Mouse (Mus musculus): Measurements from ENCODE around the gene Mthfsl. TPM values are rescaled to one million over a fixed set of nuclear protein-coding genes. Genes with fewer than 3 reads are reported as not detected.
"Not testable (repeated sequence)": the region's sequence is repeated elsewhere in the genome, so short reads cannot be mapped to it uniquely, and the experiment has no call there.

The Mthfsl gene
- polyA plus RNA-seq (2015; fragmentation: Nextera tagmentation; extraction: Ambion mirVana), result 32.4 and 35.1 TPM in 2 replicates

- peak within 1 kb of the TSS; percentile 61 for H3K4me2 ChIP-seq (ENCODE audit: low read depth, low read length)
- H3K4me1 ChIP-seq (ENCODE audit: control insufficient read depth, insufficient read depth, low read length); H3K36me3 ChIP-seq (ENCODE audit: control insufficient read depth, insufficient read depth); H3K9me3 ChIP-seq (replicated peaks; ENCODE audit: control insufficient read depth, low read length); H3K27me3 ChIP-seq (ENCODE audit: control insufficient read depth, insufficient read depth, low read length): not testable (repeated sequence)
- peak; percentile 51 for ATAC-seq (replicated peaks; ENCODE audit: extremely low read depth, insufficient read depth, low FRiP score)
- H3K4me3 ChIP-seq (ENCODE audit: low read length), result peak within 1 kb of the TSS; percentile 44
- H3K9ac ChIP-seq (ENCODE audit: low read length), result peak within 1 kb of the TSS; percentile 34; the same call in 1 of the 2 replicates
- 18% methylated on average over 10 of the region's 12 CpGs for WGBS
- peak within 1 kb of the TSS; percentile 83 for H3K27ac ChIP-seq (ENCODE audit: low read length)
Measured at GRCm38 (mm10) chr9:88719989-88720537, at the start of gene Mthfsl. Gene Mthfsl (minus strand): TSS chr9:88720296.

- not testable (repeated sequence) for H3K4me1 ChIP-seq (ENCODE audit: control insufficient read depth, insufficient read depth, low read length); H3K27me3 ChIP-seq (ENCODE audit: control insufficient read depth, insufficient read depth, low read length); H3K9me3 ChIP-seq (replicated peaks; ENCODE audit: control insufficient read depth, low read length); H3K9ac ChIP-seq (ENCODE audit: low read length); ATAC-seq (replicated peaks; ENCODE audit: extremely low read depth, insufficient read depth, low FRiP score); H3K4me2 ChIP-seq (ENCODE audit: low read depth, low read length); H3K4me3 ChIP-seq (ENCODE audit: low read length); H3K27ac ChIP-seq (ENCODE audit: low read length); H3K36me3 ChIP-seq (ENCODE audit: control insufficient read depth, insufficient read depth)
- 84% methylated on average over 4 of the region's 5 CpGs for WGBS
Measured at GRCm38 (mm10) chr9:88769470-88769869, 49.4 kb upstream of the Mthfsl start.

- H3K4me1 ChIP-seq (ENCODE audit: control insufficient read depth, insufficient read depth, low read length); H3K9me3 ChIP-seq (replicated peaks; ENCODE audit: control insufficient read depth, low read length); H3K36me3 ChIP-seq (ENCODE audit: control insufficient read depth, insufficient read depth); H3K27me3 ChIP-seq (ENCODE audit: control insufficient read depth, insufficient read depth, low read length); H3K9ac ChIP-seq (ENCODE audit: low read length); H3K27ac ChIP-seq (ENCODE audit: low read length); ATAC-seq (replicated peaks; ENCODE audit: extremely low read depth, insufficient read depth, low FRiP score); H3K4me3 ChIP-seq (ENCODE audit: low read length); H3K4me2 ChIP-seq (ENCODE audit: low read depth, low read length): not testable (repeated sequence)
- whole genome bisulfite sequencing, result no CpG with 5 or more reads among the region's 2 CpGs
Measured at GRCm38 (mm10) chr9:88746687-88747086, 26.6 kb upstream of the Mthfsl start.

GRCm38 (mm10) chr9:88746046-88746445 lies 25.9 kb upstream of the Mthfsl start:
- not testable (repeated sequence) for H3K9ac ChIP-seq (ENCODE audit: low read length); H3K27ac ChIP-seq (ENCODE audit: low read length); H3K36me3 ChIP-seq (ENCODE audit: control insufficient read depth, insufficient read depth); ATAC-seq (replicated peaks; ENCODE audit: extremely low read depth, insufficient read depth, low FRiP score); H3K27me3 ChIP-seq (ENCODE audit: control insufficient read depth, insufficient read depth, low read length); H3K4me1 ChIP-seq (ENCODE audit: control insufficient read depth, insufficient read depth, low read length); H3K4me2 ChIP-seq (ENCODE audit: low read depth, low read length); H3K9me3 ChIP-seq (replicated peaks; ENCODE audit: control insufficient read depth, low read length); H3K4me3 ChIP-seq (ENCODE audit: low read length)
- no CpG with 5 or more reads among the region's 2 CpGs for WGBS

GRCm38 (mm10) chr9:88735289-88735688 lies 15.2 kb upstream of the Mthfsl start:
- not testable (repeated sequence) for H3K27ac ChIP-seq (ENCODE audit: low read length); H3K27me3 ChIP-seq (ENCODE audit: control insufficient read depth, insufficient read depth, low read length); H3K36me3 ChIP-seq (ENCODE audit: control insufficient read depth, insufficient read depth); H3K4me2 ChIP-seq (ENCODE audit: low read depth, low read length); H3K4me1 ChIP-seq (ENCODE audit: control insufficient read depth, insufficient read depth, low read length); H3K9ac ChIP-seq (ENCODE audit: low read length); ATAC-seq (replicated peaks; ENCODE audit: extremely low read depth, insufficient read depth, low FRiP score); H3K4me3 ChIP-seq (ENCODE audit: low read length); H3K9me3 ChIP-seq (replicated peaks; ENCODE audit: control insufficient read depth, low read length)

GRCm38 (mm10) chr9:88733182-88733581 lies 13.1 kb upstream of the Mthfsl start:
- not testable (repeated sequence) for H3K27ac ChIP-seq (ENCODE audit: low read length); H3K4me2 ChIP-seq (ENCODE audit: low read depth, low read length); H3K4me1 ChIP-seq (ENCODE audit: control insufficient read depth, insufficient read depth, low read length); H3K4me3 ChIP-seq (ENCODE audit: low read length); ATAC-seq (replicated peaks; ENCODE audit: extremely low read depth, insufficient read depth, low FRiP score); H3K9me3 ChIP-seq (replicated peaks; ENCODE audit: control insufficient read depth, low read length); H3K27me3 ChIP-seq (ENCODE audit: control insufficient read depth, insufficient read depth, low read length); H3K9ac ChIP-seq (ENCODE audit: low read length); H3K36me3 ChIP-seq (ENCODE audit: control insufficient read depth, insufficient read depth)
- 54% methylated on average over 1 of the region's 1 CpGs for WGBS

GRCm38 (mm10) chr9:88732334-88732733 lies 12.2 kb upstream of the Mthfsl start:
- H3K27me3 ChIP-seq (ENCODE audit: control insufficient read depth, insufficient read depth, low read length); H3K36me3 ChIP-seq (ENCODE audit: control insufficient read depth, insufficient read depth); H3K9ac ChIP-seq (ENCODE audit: low read length); ATAC-seq (replicated peaks; ENCODE audit: extremely low read depth, insufficient read depth, low FRiP score); H3K4me2 ChIP-seq (ENCODE audit: low read depth, low read length); H3K4me3 ChIP-seq (ENCODE audit: low read length); H3K9me3 ChIP-seq (replicated peaks; ENCODE audit: control insufficient read depth, low read length); H3K4me1 ChIP-seq (ENCODE audit: control insufficient read depth, insufficient read depth, low read length); H3K27ac ChIP-seq (ENCODE audit: low read length): not testable (repeated sequence)
- WGBS, result 64% methylated on average over 1 of the region's 3 CpGs

- 46% methylated on average over 5 of the region's 5 CpGs for WGBS
- H3K27me3 ChIP-seq (ENCODE audit: control insufficient read depth, insufficient read depth, low read length); H3K4me2 ChIP-seq (ENCODE audit: low read depth, low read length); H3K9me3 ChIP-seq (replicated peaks; ENCODE audit: control insufficient read depth, low read length); H3K4me3 ChIP-seq (ENCODE audit: low read length); H3K27ac ChIP-seq (ENCODE audit: low read length); H3K36me3 ChIP-seq (ENCODE audit: control insufficient read depth, insufficient read depth); H3K4me1 ChIP-seq (ENCODE audit: control insufficient read depth, insufficient read depth, low read length); H3K9ac ChIP-seq (ENCODE audit: low read length); ATAC-seq (replicated peaks; ENCODE audit: extremely low read depth, insufficient read depth, low FRiP score): not testable (repeated sequence)
Measured at GRCm38 (mm10) chr9:88731728-88732127, 11.6 kb upstream of the Mthfsl start, which contains the start of gene Bcl2a1d. Gene Bcl2a1d (minus strand): TSS chr9:88731914.

- H3K27me3 ChIP-seq (ENCODE audit: control insufficient read depth, insufficient read depth, low read length); H3K9me3 ChIP-seq (replicated peaks; ENCODE audit: control insufficient read depth, low read length); ATAC-seq (replicated peaks; ENCODE audit: extremely low read depth, insufficient read depth, low FRiP score): not testable (repeated sequence)
Measured at GRCm38 (mm10) chr9:88728311-88728710, 8.2 kb upstream of the Mthfsl start.

GRCm38 (mm10) chr9:88721628-88722027 lies 1.5 kb upstream of the Mthfsl start:
- H3K4me3 ChIP-seq (ENCODE audit: low read length); H3K4me2 ChIP-seq (ENCODE audit: low read depth, low read length); H3K9me3 ChIP-seq (replicated peaks; ENCODE audit: control insufficient read depth, low read length); H3K4me1 ChIP-seq (ENCODE audit: control insufficient read depth, insufficient read depth, low read length); H3K27me3 ChIP-seq (ENCODE audit: control insufficient read depth, insufficient read depth, low read length); ATAC-seq (replicated peaks; ENCODE audit: extremely low read depth, insufficient read depth, low FRiP score); H3K36me3 ChIP-seq (ENCODE audit: control insufficient read depth, insufficient read depth); H3K27ac ChIP-seq (ENCODE audit: low read length); H3K9ac ChIP-seq (ENCODE audit: low read length): not testable (repeated sequence)

More at GRCm38 (mm10) chr9:88728311-88728710, 8.2 kb upstream of the Mthfsl start:
- H3K9ac ChIP-seq (ENCODE audit: low read length); H3K27ac ChIP-seq (ENCODE audit: low read length); H3K36me3 ChIP-seq (ENCODE audit: control insufficient read depth, insufficient read depth); H3K4me2 ChIP-seq (ENCODE audit: low read depth, low read length); H3K4me1 ChIP-seq (ENCODE audit: control insufficient read depth, insufficient read depth, low read length); H3K4me3 ChIP-seq (ENCODE audit: low read length): not testable (repeated sequence)

All from heart, embryonic 16.5 days (tissue).